ENCODE assay signal across 17 mouse cellular contexts in the genomic region with DNA sequence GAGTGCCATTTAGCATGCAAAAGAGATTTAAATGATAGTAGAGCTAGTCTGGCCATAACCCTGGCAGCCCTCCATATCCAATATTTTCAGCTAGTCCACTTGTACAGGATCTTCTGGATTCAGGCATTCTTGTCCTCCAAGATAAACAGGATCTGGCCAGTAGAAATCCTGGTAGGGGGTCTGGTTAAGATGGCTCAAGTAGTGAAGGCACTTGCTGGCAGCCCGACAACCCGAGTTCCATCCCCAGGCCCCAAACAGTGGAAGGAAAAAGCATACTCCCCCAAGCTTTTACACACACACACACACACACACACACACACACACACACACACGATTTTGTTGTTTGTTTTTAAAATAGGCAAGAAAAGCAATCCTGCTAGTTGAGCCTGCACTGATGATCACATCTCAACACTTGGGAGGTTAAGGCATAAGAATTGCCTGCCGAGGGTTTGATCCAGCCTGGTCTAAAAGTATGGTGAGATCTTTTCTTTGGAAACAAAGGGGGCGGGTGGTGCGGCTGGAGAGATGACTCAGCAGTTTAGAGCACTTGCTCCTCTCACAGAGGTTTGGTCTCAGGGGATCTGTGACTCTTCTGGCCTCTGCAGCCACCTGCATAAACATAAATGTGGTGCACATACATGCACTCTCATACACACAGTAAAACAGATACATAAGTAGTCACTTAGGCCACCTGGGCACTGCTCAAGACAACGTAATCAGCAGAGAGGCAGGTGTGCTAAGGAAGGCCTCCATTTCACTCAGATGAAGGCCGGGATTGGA. TPM values are rescaled to one million over a fixed set of nuclear protein-coding genes. Genes with fewer than 3 reads are reported as not detected.
DNase-seq lines count a peak whose midpoint lies in the region; ATAC-seq and TF ChIP-seq lines count a peak whose summit lies in the region.
"Had no signal": no experiment of that assay in that cellular context is flagged by ENCODE, and none has a peak within 500 bp of the region (broad histone marks: within the 10 kb centered on the region; RNA-seq: fewer than 3 reads in every experiment).

No protein-coding gene starts in this region.

- H3K27ac ChIP-seq in hindbrain, embryonic 13.5 days: no peak overlapping the region
- H3K27ac ChIP-seq in hindbrain, embryonic 14.5 days: no peak overlapping the region
- no peak overlapping the region for H3K27ac ChIP-seq in liver, embryonic 11.5 days (ENCODE audit: low read depth, low read length)
- H3K27ac ChIP-seq in stomach, postnatal 0 days (replicated peaks): no peak overlapping the region
- H3K27ac ChIP-seq in kidney, embryonic 16.5 days (ENCODE audit: low read length): no peak overlapping the region
- H3K27ac ChIP-seq: limb, embryonic 13.5 days; neural tube, embryonic 13.5 days had no signal

- no peaks in the 10 kb centered on the region for H3K36me3 ChIP-seq in hindbrain, embryonic 13.5 days
- no peaks in the 10 kb centered on the region for H3K36me3 ChIP-seq in hindbrain, embryonic 14.5 days (replicated peaks; ENCODE audit: control insufficient read depth, insufficient read depth)
- peaks cover 12% of the 10 kb centered on the region for H3K36me3 ChIP-seq in E14TG2a.4 (ENCODE audit: insufficient read depth, low read length)
- H3K36me3 ChIP-seq in liver, embryonic 11.5 days (ENCODE audit: control insufficient read depth, insufficient read depth, low read length): no peaks in the 10 kb centered on the region
- H3K36me3 ChIP-seq in stomach, postnatal 0 days (ENCODE audit: control insufficient read depth, insufficient read depth, low read length): no peaks in the 10 kb centered on the region
- H3K36me3 ChIP-seq in kidney, embryonic 16.5 days (ENCODE audit: insufficient read depth, low read length): no peaks in the 10 kb centered on the region
- H3K36me3 ChIP-seq: limb, embryonic 13.5 days; neural tube, embryonic 13.5 days had no signal

- no peak for ATAC-seq in hindbrain, embryonic 13.5 days (ENCODE audit: low FRiP score)
- ATAC-seq in hindbrain, embryonic 14.5 days (ENCODE audit: low FRiP score): no peak
- no peak for ATAC-seq in liver, embryonic 11.5 days (replicated peaks; ENCODE audit: low FRiP score)
- ATAC-seq in stomach, postnatal 0 days (ENCODE audit: low FRiP score, low TSS enrichment): no peak
- ATAC-seq in kidney, embryonic 16.5 days (ENCODE audit: low FRiP score, low TSS enrichment): no peak
- ATAC-seq: inflammation-experienced regulatory T-cells, adult 6 months had no signal

- H3K27me3 ChIP-seq in hindbrain, embryonic 13.5 days: no peaks in the 10 kb centered on the region
- H3K27me3 ChIP-seq in hindbrain, embryonic 14.5 days (ENCODE audit: control insufficient read depth, insufficient read depth, low read length): no peaks in the 10 kb centered on the region
- H3K27me3 ChIP-seq in E14TG2a.4 (ENCODE audit: insufficient read depth, low read length): no peaks in the 10 kb centered on the region
- no peaks in the 10 kb centered on the region for H3K27me3 ChIP-seq in liver, embryonic 11.5 days (replicated peaks; ENCODE audit: control insufficient read depth, insufficient read depth, low read length)
- H3K27me3 ChIP-seq in stomach, postnatal 0 days (ENCODE audit: control insufficient read depth, insufficient read depth, low read length): no peaks in the 10 kb centered on the region
- no peaks in the 10 kb centered on the region for H3K27me3 ChIP-seq in kidney, embryonic 16.5 days (ENCODE audit: insufficient read depth, low read length)
- H3K27me3 ChIP-seq: heart, embryonic 12.5 days; limb, embryonic 13.5 days; neural tube, embryonic 13.5 days had no signal

- no peak for TF ChIP-seq EP300 in stomach, postnatal 0 days (optimal IDR thresholded peaks at IDR 0.05)

- H3K4me2 ChIP-seq in hindbrain, embryonic 13.5 days: no peak overlapping the region
- H3K4me2 ChIP-seq in hindbrain, embryonic 14.5 days (replicated peaks): no peak overlapping the region
- no peak overlapping the region for H3K4me2 ChIP-seq in liver, embryonic 11.5 days
- no peak overlapping the region for H3K4me2 ChIP-seq in stomach, postnatal 0 days (replicated peaks; ENCODE audit: low read depth)
- H3K4me2 ChIP-seq in kidney, embryonic 16.5 days (replicated peaks; ENCODE audit: low read depth, low read length): no peak overlapping the region
- H3K4me2 ChIP-seq: heart, embryonic 12.5 days; limb, embryonic 13.5 days; neural tube, embryonic 13.5 days had no signal

- no peaks in the 10 kb centered on the region for H3K9me3 ChIP-seq in hindbrain, embryonic 13.5 days
- H3K9me3 ChIP-seq in hindbrain, embryonic 14.5 days (ENCODE audit: control insufficient read depth, low read length): no peaks in the 10 kb centered on the region
- no peaks in the 10 kb centered on the region for H3K9me3 ChIP-seq in E14TG2a.4 (ENCODE audit: low read length)
- no peaks in the 10 kb centered on the region for H3K9me3 ChIP-seq in liver, embryonic 11.5 days (ENCODE audit: control insufficient read depth, low read length)
- H3K9me3 ChIP-seq in stomach, postnatal 0 days (ENCODE audit: control insufficient read depth, low read length): no peaks in the 10 kb centered on the region
- no peaks in the 10 kb centered on the region for H3K9me3 ChIP-seq in kidney, embryonic 16.5 days (ENCODE audit: low read length)
- H3K9me3 ChIP-seq: heart, embryonic 12.5 days; limb, embryonic 13.5 days; neural tube, embryonic 13.5 days had no signal

- no peak for DNase-seq in hindbrain, embryonic 14.5 days (ENCODE audit: low spot score)
- DNase-seq in NIH3T3 (ENCODE audit: low read depth): peak; percentile 24
- DNase-seq in liver, embryonic 11.5 days (ENCODE audit: low spot score): peak; percentile 32
- DNase-seq in stomach, postnatal 0 days (ENCODE audit: low spot score): no peak
- no peak for DNase-seq in B cell, adult 2 months
- DNase-seq: cerebellum, adult 8-10 months; gastrocnemius, postnatal 25 days; heart, postnatal 36 days; kidney, adult 9 months; right cerebral cortex, postnatal 4 days had no signal

- TF ChIP-seq CTCF in E14TG2a.4 (conservative IDR thresholded peaks at IDR 0.05; ENCODE audit: low read length): no peak
- no peak for TF ChIP-seq CTCF in stomach, postnatal 0 days (IDR thresholded peaks at IDR 0.05; ENCODE audit: low read depth)

- H3K4me3 ChIP-seq in hindbrain, embryonic 13.5 days: no peak overlapping the region
- no peak overlapping the region for H3K4me3 ChIP-seq in hindbrain, embryonic 14.5 days (replicated peaks; ENCODE audit: low read length)
- peak overlapping the region; percentile 97 for H3K4me3 ChIP-seq in E14TG2a.4 (replicated peaks; ENCODE audit: low read length)
- H3K4me3 ChIP-seq in liver, embryonic 11.5 days (ENCODE audit: low read depth, low read length): no peak overlapping the region
- H3K4me3 ChIP-seq in stomach, postnatal 0 days (ENCODE audit: low read depth, low read length): no peak overlapping the region
- H3K4me3 ChIP-seq in kidney, embryonic 16.5 days (ENCODE audit: low read length): no peak overlapping the region
- H3K4me3 ChIP-seq: heart, embryonic 12.5 days; limb, embryonic 13.5 days; neural tube, embryonic 13.5 days had no signal

- peaks cover 20% of the 10 kb centered on the region for H3K4me1 ChIP-seq in hindbrain, embryonic 13.5 days (replicated peaks)
- H3K4me1 ChIP-seq in hindbrain, embryonic 14.5 days (replicated peaks; ENCODE audit: control insufficient read depth, insufficient read depth, low read length): peaks cover 18% of the 10 kb centered on the region
- peaks cover 56% of the 10 kb centered on the region for H3K4me1 ChIP-seq in E14TG2a.4 (replicated peaks; ENCODE audit: low read depth, low read length)
- H3K4me1 ChIP-seq in liver, embryonic 11.5 days (replicated peaks; ENCODE audit: control insufficient read depth, insufficient read depth, low read length): peaks cover 12% of the 10 kb centered on the region
- no peaks in the 10 kb centered on the region for H3K4me1 ChIP-seq in stomach, postnatal 0 days (replicated peaks; ENCODE audit: control insufficient read depth, insufficient read depth)
- H3K4me1 ChIP-seq in kidney, embryonic 16.5 days (ENCODE audit: insufficient read depth, low read length): peaks cover 16% of the 10 kb centered on the region

- 63% methylated on average over 8 of the region's 8 CpGs for WGBS in hindbrain, embryonic 13.5 days
- 62% methylated on average over 8 of the region's 8 CpGs for WGBS in hindbrain, embryonic 14.5 days
- WGBS in liver, embryonic 11.5 days: 65% methylated on average over 8 of the region's 8 CpGs
- 76% methylated on average over 8 of the region's 8 CpGs for WGBS in stomach, postnatal 0 days
- WGBS in kidney, embryonic 16.5 days: 76% methylated on average over 8 of the region's 8 CpGs

- H3K9ac ChIP-seq in hindbrain, embryonic 13.5 days: 0 out of 2 replicates have a peak overlapping the region, but pooled peaks have one; percentile 4
- no peak overlapping the region for H3K9ac ChIP-seq in hindbrain, embryonic 14.5 days
- no peak overlapping the region for H3K9ac ChIP-seq in liver, embryonic 11.5 days (ENCODE audit: low read depth, low read length)
- no peak overlapping the region for H3K9ac ChIP-seq in stomach, postnatal 0 days (ENCODE audit: low read length)
- no peak overlapping the region for H3K9ac ChIP-seq in kidney, embryonic 16.5 days (replicated peaks; ENCODE audit: low read length)
- H3K9ac ChIP-seq: heart, embryonic 12.5 days; neural tube, embryonic 13.5 days had no signal

RNA-seq across cellular contexts. Expression of gene Csnk2a1, which starts 2.9 kb away (rescaled TPM):
- polyA plus RNA-seq in hindbrain, embryonic 13.5 days (2015; fragmentation: Nextera tagmentation; extraction: Ambion mirVana): 122 and 127 TPM in 2 replicates
- polyA plus RNA-seq in hindbrain, embryonic 14.5 days (2014; fragmentation: Nextera tagmentation; extraction: Ambion mirVana): 104 and 150 TPM in 2 replicates
- 45.1 and 65.2 TPM in 2 replicates for polyA plus RNA-seq in liver, embryonic 11.5 days (2014; fragmentation: Nextera tagmentation; extraction: Ambion mirVana)
- polyA plus RNA-seq in stomach, postnatal 0 days (2015; fragmentation: Nextera tagmentation; extraction: Ambion mirVana): 54.1 and 60.7 TPM in 2 replicates
- polyA plus RNA-seq in kidney, embryonic 16.5 days (2015; fragmentation: Nextera tagmentation; extraction: Ambion mirVana): 90.5 and 95.1 TPM in 2 replicates

Comparison
In these comparisons a context has a peak if more than half of its experiments do, and no peak if none do; other contexts are left out.
1. DNase-seq: peak in NIH3T3 (single experiment) and liver, embryonic 11.5 days (single experiment); none in hindbrain, embryonic 14.5 days (single experiment), stomach, postnatal 0 days (single experiment) and B cell, adult 2 months (0 of 2).